Mouse (Mus musculus): ENCODE results near the gene Stk32c. TPM values are rescaled to one million over a fixed set of nuclear protein-coding genes. Genes with fewer than 3 reads are reported as not detected.

Stk32c gene
- polyA plus RNA-seq, 1 experiment from 2014 or later = not detected

GRCm38 (mm10) chr7:139119152-139119774 lies 93.8 kb downstream of the Stk32c start:
- Histone ChIP-seq H3K9me3 (replicated peaks) (no peaks in the 10 kb centered on the region), H3K4me2 (no peak overlapping the region), H3K4me3 (no peak overlapping the region), H3K4me1 (replicated peaks) (no peaks in the 10 kb centered on the region), H3K9ac (no peak overlapping the region), H3K36me3 (no peaks in the 10 kb centered on the region), H3K27me3 (replicated peaks) (peaks cover 27% of the 10 kb centered on the region), H3K27ac (ENCODE audit: poor library complexity, severe bottlenecking) (no peak overlapping the region)
- WGBS = 42% methylated on average over 13 of the region's 13 CpGs
- ATAC-seq (ENCODE audit: insufficient number of reproducible peaks, low FRiP score) = peak; percentile 39; the same call in 1 of the 2 replicates

GRCm38 (mm10) chr7:139107908-139108650 lies 105.0 kb downstream of the Stk32c start:
- WGBS = 82% methylated on average over 9 of the region's 9 CpGs
- Histone ChIP-seq H3K36me3 (no peaks in the 10 kb centered on the region), H3K27ac (ENCODE audit: poor library complexity, severe bottlenecking) (no peak overlapping the region), H3K9ac (no peak overlapping the region), H3K4me2 (no peak overlapping the region), H3K9me3 (replicated peaks) (no peaks in the 10 kb centered on the region), H3K27me3 (replicated peaks) (no peaks in the 10 kb centered on the region), H3K4me1 (replicated peaks) (peaks cover 7% of the 10 kb centered on the region), H3K4me3 (no peak overlapping the region)
- ATAC-seq (ENCODE audit: insufficient number of reproducible peaks, low FRiP score) = no peak

- Histone ChIP-seq H3K9me3 (replicated peaks) (no peaks in the 10 kb centered on the region), H3K27me3 (replicated peaks) (no peaks in the 10 kb centered on the region), H3K4me3 (no peak overlapping the region), H3K4me1 (replicated peaks) (peaks cover 7% of the 10 kb centered on the region), H3K9ac (no peak overlapping the region), H3K27ac (ENCODE audit: poor library complexity, severe bottlenecking) (no peak overlapping the region), H3K36me3 (no peaks in the 10 kb centered on the region), H3K4me2 (no peak overlapping the region)
- WGBS = 81% methylated on average over 7 of the region's 7 CpGs
- no peak for ATAC-seq (ENCODE audit: insufficient number of reproducible peaks, low FRiP score)
These were observed 107.4 kb downstream of the Stk32c start for GRCm38 (mm10) chr7:139105705-139106104.

- Histone ChIP-seq H3K27me3 (replicated peaks) (0 out of 2 replicates have a peak, but pooled peaks cover 3% of the 10 kb centered on the region), H3K4me1 (replicated peaks) (peaks cover 7% of the 10 kb centered on the region), H3K9ac (no peak overlapping the region), H3K4me3 (no peak overlapping the region), H3K9me3 (replicated peaks) (no peaks in the 10 kb centered on the region), H3K4me2 (no peak overlapping the region), H3K36me3 (no peaks in the 10 kb centered on the region), H3K27ac (ENCODE audit: poor library complexity, severe bottlenecking) (no peak overlapping the region)
- no peak for ATAC-seq (ENCODE audit: insufficient number of reproducible peaks, low FRiP score)
- 76% methylated on average over 5 of the region's 5 CpGs for WGBS
These were observed 108.0 kb downstream of the Stk32c start for GRCm38 (mm10) chr7:139105076-139105475.

GRCm38 (mm10) chr7:139103960-139104381 lies 109.1 kb downstream of the Stk32c start:
- peak; percentile 22; the same call in 1 of the 2 replicates for ATAC-seq (ENCODE audit: insufficient number of reproducible peaks, low FRiP score)
- WGBS = 58% methylated on average over 10 of the region's 10 CpGs
- Histone ChIP-seq H3K36me3 (no peaks in the 10 kb centered on the region), H3K9ac (no peak overlapping the region), H3K27ac (ENCODE audit: poor library complexity, severe bottlenecking) (no peak overlapping the region), H3K4me1 (replicated peaks) (peaks cover 7% of the 10 kb centered on the region), H3K27me3 (replicated peaks) (peaks cover 3% of the 10 kb centered on the region; the same call in 1 of the 2 replicates), H3K4me3 (no peak overlapping the region), H3K9me3 (replicated peaks) (no peaks in the 10 kb centered on the region), H3K4me2 (no peak overlapping the region)

- Histone ChIP-seq H3K9me3 (replicated peaks) (no peaks in the 10 kb centered on the region), H3K36me3 (no peaks in the 10 kb centered on the region), H3K9ac (no peak overlapping the region), H3K27me3 (replicated peaks) (peaks cover 3% of the 10 kb centered on the region; the same call in 1 of the 2 replicates), H3K27ac (ENCODE audit: poor library complexity, severe bottlenecking) (no peak overlapping the region), H3K4me1 (replicated peaks) (no peaks in the 10 kb centered on the region), H3K4me3 (no peak overlapping the region), H3K4me2 (no peak overlapping the region)
- ATAC-seq (ENCODE audit: insufficient number of reproducible peaks, low FRiP score) = no peak
- 68% methylated on average over 3 of the region's 3 CpGs for WGBS
These were observed 111.3 kb downstream of the Stk32c start for GRCm38 (mm10) chr7:139101826-139102225.

GRCm38 (mm10) chr7:139101286-139101804 lies 111.8 kb downstream of the Stk32c start:
- Histone ChIP-seq H3K27me3 (replicated peaks) (peaks cover 3% of the 10 kb centered on the region; the same call in 1 of the 2 replicates), H3K27ac (ENCODE audit: poor library complexity, severe bottlenecking) (no peak overlapping the region), H3K9me3 (replicated peaks) (no peaks in the 10 kb centered on the region), H3K4me1 (replicated peaks) (no peaks in the 10 kb centered on the region), H3K4me2 (no peak overlapping the region), H3K36me3 (no peaks in the 10 kb centered on the region), H3K9ac (no peak overlapping the region), H3K4me3 (no peak overlapping the region)
- no peak for ATAC-seq (ENCODE audit: insufficient number of reproducible peaks, low FRiP score)
- WGBS = 71% methylated on average over 10 of the region's 10 CpGs

GRCm38 (mm10) chr7:139100531-139101095 lies 112.5 kb downstream of the Stk32c start:
- WGBS = 55% methylated on average over 12 of the region's 12 CpGs
- Histone ChIP-seq H3K36me3 (no peaks in the 10 kb centered on the region), H3K27me3 (replicated peaks) (peaks cover 3% of the 10 kb centered on the region; the same call in 1 of the 2 replicates), H3K9ac (no peak overlapping the region), H3K4me2 (no peak overlapping the region), H3K4me3 (no peak overlapping the region), H3K9me3 (replicated peaks) (no peaks in the 10 kb centered on the region), H3K4me1 (replicated peaks) (no peaks in the 10 kb centered on the region), H3K27ac (ENCODE audit: poor library complexity, severe bottlenecking) (no peak overlapping the region)
- no peak for ATAC-seq (ENCODE audit: insufficient number of reproducible peaks, low FRiP score)

GRCm38 (mm10) chr7:139096399-139096798 lies 116.7 kb downstream of the Stk32c start:
- WGBS = 81% methylated on average over 6 of the region's 6 CpGs
- Histone ChIP-seq H3K27me3 (replicated peaks) (peaks cover 7% of the 10 kb centered on the region; the same call in 1 of the 2 replicates), H3K4me3 (no peak overlapping the region), H3K9ac (no peak overlapping the region), H3K9me3 (replicated peaks) (no peaks in the 10 kb centered on the region), H3K4me2 (no peak overlapping the region), H3K4me1 (replicated peaks) (no peaks in the 10 kb centered on the region), H3K27ac (ENCODE audit: poor library complexity, severe bottlenecking) (no peak overlapping the region), H3K36me3 (no peaks in the 10 kb centered on the region)
- ATAC-seq (ENCODE audit: insufficient number of reproducible peaks, low FRiP score) = no peak

- no peak for ATAC-seq (ENCODE audit: insufficient number of reproducible peaks, low FRiP score)
- no peak overlapping the region for H3K27ac ChIP-seq (ENCODE audit: poor library complexity, severe bottlenecking)
- no peaks in the 10 kb centered on the region for H3K36me3 ChIP-seq
- no peaks in the 10 kb centered on the region for H3K9me3 ChIP-seq (replicated peaks)
- 86% methylated on average over 7 of the region's 7 CpGs for WGBS
- no peak overlapping the region for H3K4me2 ChIP-seq
- no peak overlapping the region for H3K9ac ChIP-seq
- no peak overlapping the region for H3K4me3 ChIP-seq
- peaks cover 12% of the 10 kb centered on the region; the same call in 1 of the 2 replicates for H3K27me3 ChIP-seq (replicated peaks)
- no peaks in the 10 kb centered on the region for H3K4me1 ChIP-seq (replicated peaks)
These were observed 117.8 kb downstream of the Stk32c start for GRCm38 (mm10) chr7:139095282-139095681.

GRCm38 (mm10) chr7:139094761-139095160 lies 118.3 kb downstream of the Stk32c start:
- Histone ChIP-seq H3K4me3 (no peak overlapping the region), H3K4me2 (no peak overlapping the region), H3K27ac (ENCODE audit: poor library complexity, severe bottlenecking) (no peak overlapping the region), H3K27me3 (replicated peaks) (peaks cover 17% of the 10 kb centered on the region), H3K9me3 (replicated peaks) (no peaks in the 10 kb centered on the region), H3K36me3 (no peaks in the 10 kb centered on the region), H3K4me1 (replicated peaks) (no peaks in the 10 kb centered on the region), H3K9ac (no peak overlapping the region)
- ATAC-seq (ENCODE audit: insufficient number of reproducible peaks, low FRiP score) = no peak
- WGBS = 78% methylated on average over 6 of the region's 6 CpGs

Measured in heart, embryonic 12.5 days (tissue).